Mouse (Mus musculus): ENCODE data around the gene Slc25a34.
A peak's percentile ranks its signal among the peaks of the same experiment; 100 is the strongest.

Slc25a34 gene

GRCm38 (mm10) chr4:141623666-141624065 is at the start of gene Slc25a34:
Gene Slc25a34, minus strand, starts transcription at chr4:141623821.
- peak within 1 kb of the TSS; percentile 26; the same call in 1 of the 2 replicates for H3K4me3 ChIP-seq (replicated peaks; ENCODE audit: low read length)
- no peaks in the 10 kb centered on the region for H3K27me3 ChIP-seq (ENCODE audit: insufficient read depth, low read length)
- TF ChIP-seq POU5F1 (IDR thresholded peaks at IDR 0.05; ENCODE audit: borderline replicate concordance, low read length) (no peak), CTCF (conservative IDR thresholded peaks at IDR 0.05; ENCODE audit: low read length) (no peak), NANOG (IDR thresholded peaks at IDR 0.05; ENCODE audit: borderline replicate concordance, low read length) (no peak)

DNA sequence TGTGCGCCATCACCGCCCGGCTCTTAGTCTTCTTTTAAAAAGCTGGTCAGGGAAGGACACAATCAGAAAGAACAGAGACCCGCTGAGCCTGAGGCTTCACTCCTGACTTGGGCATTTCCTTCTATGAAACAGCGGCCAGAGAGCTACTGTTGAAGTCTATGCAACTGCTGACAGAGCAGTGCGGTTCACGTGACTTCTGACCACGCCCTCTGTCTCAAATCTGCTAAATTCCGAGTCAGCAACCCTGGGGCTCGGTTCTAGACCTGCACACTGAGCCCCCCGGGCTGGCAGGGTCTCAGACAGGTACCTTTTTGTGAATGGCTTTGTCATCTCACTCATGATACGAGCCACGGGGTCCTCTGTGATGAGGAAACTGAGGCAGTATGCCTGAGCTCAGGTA is 48.7 kb upstream of the Slc25a34 start:
- Histone ChIP-seq H3K9me3 (ENCODE audit: low read length) (no peaks in the 10 kb centered on the region), H3K4me1 (replicated peaks; ENCODE audit: low read depth, low read length) (peaks cover 67% of the 10 kb centered on the region), H3K36me3 (ENCODE audit: insufficient read depth, low read length) (no peaks in the 10 kb centered on the region), H3K4me3 (replicated peaks; ENCODE audit: low read length) (peak overlapping the region; percentile 62), H3K27me3 (ENCODE audit: insufficient read depth, low read length) (no peaks in the 10 kb centered on the region)
- TF ChIP-seq NANOG (IDR thresholded peaks at IDR 0.05; ENCODE audit: borderline replicate concordance, low read length) (no peak), CTCF (conservative IDR thresholded peaks at IDR 0.05; ENCODE audit: low read length) (no peak), POU5F1 (IDR thresholded peaks at IDR 0.05; ENCODE audit: borderline replicate concordance, low read length) (no peak)

More at GRCm38 (mm10) chr4:141623666-141624065, at the start of gene Slc25a34:
- Histone ChIP-seq H3K9me3 (ENCODE audit: low read length) (no peaks in the 10 kb centered on the region), H3K4me1 (replicated peaks; ENCODE audit: low read depth, low read length) (peaks cover 65% of the 10 kb centered on the region), H3K36me3 (ENCODE audit: insufficient read depth, low read length) (no peaks in the 10 kb centered on the region; the same call in 1 of the 2 replicates)

DNA sequence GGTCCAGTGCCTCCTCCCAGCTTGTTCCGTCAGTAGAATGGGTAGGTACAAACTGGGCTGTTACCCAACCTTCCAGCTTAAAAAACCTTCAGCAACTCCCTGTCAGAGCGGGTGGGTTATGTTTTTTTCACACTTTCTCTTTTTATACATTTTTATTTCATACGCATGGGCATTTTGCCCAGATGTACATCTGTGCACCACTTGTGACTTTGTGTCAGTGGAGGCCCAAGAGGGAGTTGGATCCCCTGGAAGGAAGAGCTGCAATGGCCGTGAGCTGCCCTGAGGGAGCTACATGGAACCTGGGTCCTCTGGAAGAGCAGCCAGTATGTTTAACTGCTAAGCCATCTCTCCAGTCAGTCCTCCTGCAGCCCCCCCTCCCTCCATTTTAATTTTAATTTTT is 47.8 kb upstream of the Slc25a34 start:
- TF ChIP-seq NANOG (IDR thresholded peaks at IDR 0.05; ENCODE audit: borderline replicate concordance, low read length) = no peak
- TF ChIP-seq POU5F1 (IDR thresholded peaks at IDR 0.05; ENCODE audit: borderline replicate concordance, low read length) = no peak
- TF ChIP-seq CTCF (conservative IDR thresholded peaks at IDR 0.05; ENCODE audit: low read length) = no peak
- H3K27me3 ChIP-seq (ENCODE audit: insufficient read depth, low read length) = no peaks in the 10 kb centered on the region
- H3K36me3 ChIP-seq (ENCODE audit: insufficient read depth, low read length) = no peaks in the 10 kb centered on the region
- H3K4me1 ChIP-seq (replicated peaks; ENCODE audit: low read depth, low read length) = peaks cover 63% of the 10 kb centered on the region
- H3K9me3 ChIP-seq (ENCODE audit: low read length) = no peaks in the 10 kb centered on the region
- H3K4me3 ChIP-seq (replicated peaks; ENCODE audit: low read length) = no peak overlapping the region

- Histone ChIP-seq H3K4me1 (replicated peaks; ENCODE audit: low read depth, low read length) (peaks cover 52% of the 10 kb centered on the region), H3K27me3 (ENCODE audit: insufficient read depth, low read length) (peaks cover 8% of the 10 kb centered on the region), H3K9me3 (ENCODE audit: low read length) (no peaks in the 10 kb centered on the region), H3K4me3 (replicated peaks; ENCODE audit: low read length) (no peak overlapping the region), H3K36me3 (ENCODE audit: insufficient read depth, low read length) (no peaks in the 10 kb centered on the region)
- TF ChIP-seq CTCF (conservative IDR thresholded peaks at IDR 0.05; ENCODE audit: low read length) (no peak), NANOG (IDR thresholded peaks at IDR 0.05; ENCODE audit: borderline replicate concordance, low read length) (no peak), POU5F1 (IDR thresholded peaks at IDR 0.05; ENCODE audit: borderline replicate concordance, low read length) (no peak)
Measured at GRCm38 (mm10) chr4:141669898-141670712, 46.5 kb upstream of the Slc25a34 start.

DNA sequence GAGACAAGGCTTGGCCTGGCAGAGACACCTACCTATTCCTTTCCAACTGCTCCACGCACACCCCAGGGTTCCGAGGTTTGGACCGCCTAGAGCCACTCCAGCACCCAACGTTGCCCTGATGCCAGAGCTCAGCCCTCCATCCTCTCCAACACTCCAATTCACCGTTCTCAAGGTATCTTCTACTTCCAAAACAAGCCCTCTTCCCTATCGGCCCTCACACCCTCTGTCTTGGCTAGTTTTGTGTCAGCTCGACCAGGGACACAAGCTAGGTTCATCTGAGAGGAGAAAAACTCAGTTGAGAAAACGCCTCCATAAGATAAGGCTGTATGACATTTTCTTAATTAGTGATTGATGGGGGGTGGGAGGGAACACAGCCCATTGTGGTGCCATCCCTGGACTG is 41.2 kb upstream of the Slc25a34 start, which contains the start of gene Plekhm2:
TSS of gene Plekhm2 (minus strand) at position 101 of the 400 bp plus-strand sequence.
- no peaks in the 10 kb centered on the region for H3K36me3 ChIP-seq (ENCODE audit: insufficient read depth, low read length)
- H3K27me3 ChIP-seq (ENCODE audit: insufficient read depth, low read length) = peaks cover 35% of the 10 kb centered on the region
- H3K9me3 ChIP-seq (ENCODE audit: low read length) = no peaks in the 10 kb centered on the region
- peak within 1 kb of the TSS; percentile 78 for H3K4me3 ChIP-seq (replicated peaks; ENCODE audit: low read length)
- H3K4me1 ChIP-seq (replicated peaks; ENCODE audit: low read depth, low read length) = peaks cover 39% of the 10 kb centered on the region
- no peak for TF ChIP-seq NANOG (IDR thresholded peaks at IDR 0.05; ENCODE audit: borderline replicate concordance, low read length)
- no peak for TF ChIP-seq POU5F1 (IDR thresholded peaks at IDR 0.05; ENCODE audit: borderline replicate concordance, low read length)
- TF ChIP-seq CTCF (conservative IDR thresholded peaks at IDR 0.05; ENCODE audit: low read length) = no peak

DNA sequence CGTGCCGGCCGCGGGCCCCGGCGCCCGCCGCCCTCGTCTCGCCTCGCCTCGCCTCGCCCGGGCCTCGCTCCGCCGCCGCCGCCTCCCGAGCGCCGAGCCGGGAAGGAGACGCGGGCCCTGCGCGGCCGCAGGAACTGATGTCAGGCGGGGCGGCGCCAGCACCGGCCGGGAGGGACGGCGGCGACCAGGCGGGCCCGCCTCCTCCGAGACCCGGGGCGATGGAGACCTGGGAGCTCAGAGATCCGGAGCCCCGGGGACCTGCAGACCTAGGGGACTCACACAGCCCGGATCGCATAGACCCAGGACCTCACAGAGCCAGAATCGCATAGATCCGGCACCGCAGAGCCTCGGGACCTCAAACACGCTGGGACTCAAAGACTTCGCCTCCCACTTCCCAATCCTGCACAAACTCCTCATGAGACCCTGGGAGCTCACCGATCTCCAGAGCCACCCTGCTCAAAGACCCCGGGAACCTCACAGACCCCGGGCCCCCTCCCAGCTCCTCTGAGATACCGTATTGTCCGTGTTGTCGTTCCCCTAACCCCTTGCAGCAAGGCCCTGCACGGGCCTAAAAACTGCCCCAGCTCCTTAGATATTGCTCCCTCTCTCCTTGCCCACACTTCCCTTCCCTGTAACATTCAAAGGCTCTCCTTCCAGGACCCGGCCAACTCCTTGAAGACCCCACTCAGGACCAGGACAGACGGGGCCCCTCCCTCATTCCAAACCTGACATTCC is 40.6 kb upstream of the Slc25a34 start:
- Histone ChIP-seq H3K4me3 (replicated peaks; ENCODE audit: low read length) (peak overlapping the region; percentile 78), H3K27me3 (ENCODE audit: insufficient read depth, low read length) (peaks cover 35% of the 10 kb centered on the region), H3K9me3 (ENCODE audit: low read length) (no peaks in the 10 kb centered on the region), H3K36me3 (ENCODE audit: insufficient read depth, low read length) (0 out of 2 replicates have a peak, but pooled peaks cover under 1% of the 10 kb centered on the region), H3K4me1 (replicated peaks; ENCODE audit: low read depth, low read length) (peaks cover 44% of the 10 kb centered on the region)
- no peak for TF ChIP-seq NANOG (IDR thresholded peaks at IDR 0.05; ENCODE audit: borderline replicate concordance, low read length)
- TF ChIP-seq POU5F1 (IDR thresholded peaks at IDR 0.05; ENCODE audit: borderline replicate concordance, low read length) = no peak
- no peak for TF ChIP-seq CTCF (conservative IDR thresholded peaks at IDR 0.05; ENCODE audit: low read length)

- Histone ChIP-seq H3K4me1 (replicated peaks; ENCODE audit: low read depth, low read length) (peaks cover 44% of the 10 kb centered on the region), H3K36me3 (ENCODE audit: insufficient read depth, low read length) (0 out of 2 replicates have a peak, but pooled peaks cover 3% of the 10 kb centered on the region), H3K27me3 (ENCODE audit: insufficient read depth, low read length) (peaks cover 35% of the 10 kb centered on the region), H3K4me3 (replicated peaks; ENCODE audit: low read length) (peak overlapping the region; percentile 78), H3K9me3 (ENCODE audit: low read length) (no peaks in the 10 kb centered on the region)
- no peak for TF ChIP-seq CTCF (conservative IDR thresholded peaks at IDR 0.05; ENCODE audit: low read length)
- TF ChIP-seq NANOG (IDR thresholded peaks at IDR 0.05; ENCODE audit: borderline replicate concordance, low read length) = no peak
- no peak for TF ChIP-seq POU5F1 (IDR thresholded peaks at IDR 0.05; ENCODE audit: borderline replicate concordance, low read length)
Measured at GRCm38 (mm10) chr4:141663122-141663931, 39.7 kb upstream of the Slc25a34 start.

Data from E14TG2a.4 (cell line).